Mouse (Mus musculus) liver, embryonic 16.5 days (tissue): ENCODE measurements at regions not wholly inside any gene's neighbourhood (a gene's known extent, or its start where the extent isn't known, plus 50 kb on each side); places are given as distances from the start of the nearest gene placed in this dataset.
"Not testable (repeated sequence)": the region's sequence is repeated elsewhere in the genome, so short reads cannot be mapped to it uniquely, and the experiment has no call there.

Source experiments
- ATAC-seq: fragments of 200-750 bp; cut with Nextera tagmentation; 2 replicates; pipeline ENCODE4 v1.8.0; 2017; ENCODE audit warnings: low read depth, mild to moderate bottlenecking, moderate number of reproducible peaks, moderate library complexity
- H3K27ac ChIP-seq: fragments of 300-500 bp; sonication (generic); 2 replicates; pipeline ENCODE4 v1.5.1; 2014; ENCODE audit warnings: mild to moderate bottlenecking, low read length
- H3K27me3 ChIP-seq: fragments of 300-500 bp; sonication (generic); 2 replicates; pipeline ENCODE4 v1.6.1; 2014; ENCODE audit warnings: low read depth, low read length, mixed read lengths; ENCODE audit not compliant: control insufficient read depth, insufficient read depth
- H3K36me3 ChIP-seq: fragments of 300-500 bp; sonication (generic); 2 replicates; pipeline ENCODE4 v1.6.1; 2014; ENCODE audit warnings: mild to moderate bottlenecking; ENCODE audit not compliant: control insufficient read depth, insufficient read depth
- H3K4me1 ChIP-seq: fragments of 300-500 bp; sonication (generic); 2 replicates; pipeline ENCODE4 v1.6.1; 2014; ENCODE audit warnings: low read depth, low read length, mixed read lengths; ENCODE audit not compliant: control insufficient read depth
- H3K4me2 ChIP-seq: fragments of 300-500 bp; sonication (generic); 2 replicates; pipeline ENCODE4 v1.6.1; 2014; ENCODE audit warnings: low read depth, low read length, mixed read lengths
- H3K4me3 ChIP-seq: fragments of 300-500 bp; sonication (generic); 2 replicates; pipeline ENCODE4 v1.5.1; 2014; ENCODE audit warnings: low read depth, mild to moderate bottlenecking, low read length
- H3K9ac ChIP-seq: fragments of 300-500 bp; sonication (generic); 2 replicates; pipeline ENCODE4 v1.6.1; 2014; ENCODE audit warnings: low read depth, low read length
- H3K9me3 ChIP-seq: fragments of 300-500 bp; sonication (generic); replicated peaks from 2 replicates; pipeline ENCODE4 v1.6.1; 2016; ENCODE audit warnings: low read length; ENCODE audit not compliant: control insufficient read depth
- WGBS: fragments of 180-500 bp; shearing (Covaris S2); extraction: QIAGEN DNeasy Blood & Tissue Kit; methylation state at CpG from one replicate; pipeline ENCODE4 v1.1.7; 2014; ENCODE audit not compliant: insufficient replicate concordance; 5-methylcytosine and 5-hydroxymethylcytosine counted together

DNA sequence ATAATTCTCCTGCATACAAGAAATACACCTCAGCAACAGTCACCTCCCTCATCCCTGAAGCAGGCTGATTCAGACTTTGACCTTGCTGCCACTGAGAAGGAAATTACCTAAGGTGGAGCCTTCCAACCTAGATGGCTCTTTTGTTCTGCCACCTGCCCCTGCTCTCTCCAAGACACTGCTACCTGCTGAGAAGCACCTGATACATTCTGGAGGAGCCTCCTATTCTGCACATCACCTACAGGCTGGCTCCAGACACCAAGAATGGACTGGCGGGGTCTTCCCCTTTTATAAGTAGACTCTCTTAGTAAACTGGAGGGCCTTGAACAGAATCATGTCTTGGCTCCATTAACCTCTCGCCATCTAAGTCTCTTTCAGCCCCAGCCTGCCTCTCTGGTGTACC lies 1149.5 kb upstream of the 2610301B20Rik start:
- 61% methylated on average over 2 of the region's 2 CpGs for WGBS

DNA sequence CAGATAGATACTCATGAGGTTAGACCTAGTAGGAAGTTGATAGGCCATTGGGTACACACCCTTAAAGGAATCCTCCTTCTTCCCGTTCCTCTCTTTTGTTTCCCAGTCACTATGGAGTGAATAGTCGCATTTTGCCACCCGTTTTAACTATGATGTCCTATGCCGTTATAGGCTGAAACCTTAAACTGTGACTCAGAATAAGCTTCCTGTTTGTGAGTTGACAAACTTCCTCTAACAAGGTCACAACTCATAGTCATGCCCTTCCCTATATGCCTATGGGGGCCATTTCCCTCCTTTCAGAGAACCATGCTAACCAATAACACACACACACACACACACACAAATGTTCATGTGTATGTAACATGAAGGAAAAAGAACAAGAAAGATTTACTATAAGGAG lies 1136.6 kb upstream of the 2610301B20Rik start:
- Histone ChIP-seq H3K9me3 (no peaks in the 10 kb centered on the region), H3K4me2 (no peak overlapping the region), H3K27me3 (no peaks in the 10 kb centered on the region), H3K27ac (no peak overlapping the region), H3K4me3 (no peak overlapping the region), H3K9ac (no peak overlapping the region), H3K36me3 (no peaks in the 10 kb centered on the region), H3K4me1 (no peaks in the 10 kb centered on the region)
- no peak for ATAC-seq
- whole genome bisulfite sequencing = 54% methylated on average over 4 of the region's 4 CpGs

More for the DNA sequence above, 1149.5 kb upstream of the 2610301B20Rik start:
- not testable (repeated sequence) for H3K27me3 ChIP-seq, H3K27ac ChIP-seq, ATAC-seq, H3K4me1 ChIP-seq, H3K4me2 ChIP-seq, H3K9ac ChIP-seq, H3K36me3 ChIP-seq, H3K9me3 ChIP-seq, H3K4me3 ChIP-seq

DNA sequence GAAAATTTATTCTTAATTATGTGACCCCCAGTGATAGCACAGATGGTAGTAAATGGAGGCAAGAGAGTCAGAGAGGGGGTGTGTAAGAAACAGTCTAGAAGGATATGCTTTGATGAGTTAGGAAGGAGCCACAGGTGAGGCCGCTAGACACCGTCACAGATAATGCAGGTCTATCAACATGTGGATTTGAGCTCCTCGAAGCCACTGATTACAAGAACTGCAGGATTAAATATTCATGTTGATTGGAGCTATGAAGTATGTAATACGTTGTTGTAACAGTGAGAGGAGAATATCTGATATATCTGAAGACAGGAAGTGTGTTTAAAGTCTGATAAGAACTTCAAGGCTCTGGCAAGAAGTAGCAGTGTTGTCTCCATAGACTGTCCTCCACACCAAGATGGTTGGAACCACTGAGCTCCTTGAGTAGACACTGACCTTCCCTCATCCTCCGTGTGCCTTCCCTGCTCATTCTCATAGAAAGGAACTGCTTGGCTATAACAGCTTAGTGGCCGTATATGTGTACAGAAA lies 1126.8 kb upstream of the 2610301B20Rik start:
- no peaks in the 10 kb centered on the region for H3K9me3 ChIP-seq
- no peak overlapping the region for H3K4me2 ChIP-seq
- H3K4me3 ChIP-seq = no peak overlapping the region
- peaks cover 10% of the 10 kb centered on the region for H3K4me1 ChIP-seq
- ATAC-seq = peak; percentile 81
- H3K27me3 ChIP-seq = no peaks in the 10 kb centered on the region
- H3K9ac ChIP-seq = no peak overlapping the region
- no peaks in the 10 kb centered on the region for H3K36me3 ChIP-seq
- 22% methylated on average over 6 of the region's 6 CpGs for whole genome bisulfite sequencing
- H3K27ac ChIP-seq = no peak overlapping the region

DNA sequence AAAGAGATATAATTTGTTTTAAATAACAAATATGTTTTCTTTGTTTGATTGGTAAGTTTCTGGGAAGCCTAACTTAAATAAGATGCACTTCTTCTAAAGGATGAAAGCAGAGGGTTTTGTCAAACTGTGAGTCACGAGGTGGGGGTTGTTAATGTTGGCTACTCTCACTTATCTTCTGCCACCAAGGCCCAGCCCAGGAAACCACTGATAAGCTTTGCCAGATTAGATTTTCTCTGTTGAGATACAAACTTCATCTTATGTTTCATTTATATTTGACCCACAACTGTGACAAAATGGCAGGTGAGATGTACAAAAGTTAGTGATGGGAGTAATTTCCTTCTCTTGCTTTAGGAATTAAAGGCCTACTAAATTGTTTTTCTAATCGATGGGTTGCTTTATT lies 1126.2 kb upstream of the 2610301B20Rik start:
- 35% methylated on average over 2 of the region's 2 CpGs for WGBS

DNA sequence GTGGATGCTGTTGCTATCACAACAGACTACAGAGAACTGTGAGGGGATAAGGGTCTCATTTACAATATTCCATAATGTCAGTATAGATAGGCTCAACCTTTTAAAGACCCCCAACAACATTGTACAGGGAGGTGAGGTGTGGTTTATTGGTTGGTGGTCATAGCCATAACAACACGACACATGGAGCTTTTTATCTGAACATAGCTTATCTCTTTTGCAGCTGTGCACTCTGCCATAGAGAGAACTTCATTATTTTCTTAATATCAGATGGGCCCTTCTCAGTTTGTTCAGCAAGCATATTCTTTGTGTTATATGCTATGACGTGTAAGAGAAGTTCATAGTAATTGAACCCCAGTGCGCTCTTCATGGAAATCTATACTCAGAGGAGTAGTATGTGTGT lies 1124.4 kb upstream of the 2610301B20Rik start:
- H3K4me3 ChIP-seq = no peak overlapping the region
- H3K4me1 ChIP-seq = peaks cover 10% of the 10 kb centered on the region
- no peak overlapping the region for H3K9ac ChIP-seq
- H3K9me3 ChIP-seq = no peaks in the 10 kb centered on the region
- no peak overlapping the region for H3K27ac ChIP-seq
- H3K4me2 ChIP-seq = no peak overlapping the region
- ATAC-seq = 0 out of 2 replicates have a peak, but pooled peaks have one; percentile 37
- H3K27me3 ChIP-seq = no peaks in the 10 kb centered on the region
- 50% methylated on average over 3 of the region's 3 CpGs for WGBS
- no peaks in the 10 kb centered on the region for H3K36me3 ChIP-seq

More for the DNA sequence above, 1126.2 kb upstream of the 2610301B20Rik start:
- peak; percentile 45; the same call in 1 of the 2 replicates for ATAC-seq
- Histone ChIP-seq H3K4me3 (no peak overlapping the region), H3K4me1 (peaks cover 10% of the 10 kb centered on the region), H3K27ac (no peak overlapping the region), H3K36me3 (no peaks in the 10 kb centered on the region), H3K9me3 (no peaks in the 10 kb centered on the region), H3K4me2 (no peak overlapping the region), H3K9ac (no peak overlapping the region), H3K27me3 (no peaks in the 10 kb centered on the region)

DNA sequence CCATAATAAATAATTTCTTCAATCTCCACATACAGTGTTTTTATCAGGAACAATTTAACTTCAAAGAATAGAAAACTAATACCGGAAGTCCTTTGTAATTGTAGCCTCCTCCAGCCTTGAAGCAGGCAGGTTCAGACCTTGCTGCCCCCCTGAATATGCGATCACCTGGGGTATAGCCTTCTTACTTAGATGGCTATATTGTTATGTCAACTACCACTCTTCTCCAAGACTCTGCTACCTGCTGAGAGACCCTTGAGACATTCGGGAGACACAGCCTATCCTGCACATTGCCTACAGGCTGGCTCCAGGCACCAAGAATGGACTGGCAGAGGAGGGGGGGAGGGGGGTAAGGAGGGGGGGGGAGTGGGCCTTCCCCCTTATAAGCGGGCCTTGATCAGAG lies 1123.9 kb upstream of the 2610301B20Rik start:
- no peak overlapping the region for H3K4me2 ChIP-seq
- no peak for ATAC-seq
- no peak overlapping the region for H3K27ac ChIP-seq
- no peak overlapping the region for H3K4me3 ChIP-seq
- H3K36me3 ChIP-seq = no peaks in the 10 kb centered on the region
- 79% methylated on average over 4 of the region's 4 CpGs for WGBS
- no peaks in the 10 kb centered on the region for H3K27me3 ChIP-seq
- no peak overlapping the region for H3K9ac ChIP-seq
- H3K4me1 ChIP-seq = peaks cover 10% of the 10 kb centered on the region
- no peaks in the 10 kb centered on the region for H3K9me3 ChIP-seq

DNA sequence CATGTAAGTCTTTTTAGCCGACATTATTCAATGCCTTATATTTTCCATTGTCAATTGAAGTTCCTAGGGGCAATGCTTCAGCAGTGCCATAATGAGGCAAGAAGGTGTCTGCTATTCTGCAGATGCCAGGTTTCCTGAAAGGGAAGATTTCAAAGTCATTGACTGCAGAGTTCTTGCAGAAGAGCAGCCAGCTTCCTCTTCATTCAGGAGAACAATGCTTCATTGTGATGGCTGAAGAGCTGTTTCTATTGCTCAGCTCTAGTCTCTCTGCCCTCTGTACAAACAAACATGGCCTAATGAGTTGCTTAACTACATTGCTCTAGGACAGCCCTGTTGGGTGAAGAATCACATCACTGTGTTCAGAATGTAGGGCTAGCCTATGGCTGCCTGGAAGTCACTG lies 1111.0 kb upstream of the 2610301B20Rik start:
- Histone ChIP-seq H3K4me3 (no peak overlapping the region), H3K27me3 (no peaks in the 10 kb centered on the region), H3K9ac (no peak overlapping the region), H3K27ac (no peak overlapping the region), H3K4me1 (no peaks in the 10 kb centered on the region), H3K4me2 (no peak overlapping the region), H3K36me3 (no peaks in the 10 kb centered on the region), H3K9me3 (no peaks in the 10 kb centered on the region)
- WGBS = 50% methylated on average over 1 of the region's 1 CpGs
- ATAC-seq = no peak

DNA sequence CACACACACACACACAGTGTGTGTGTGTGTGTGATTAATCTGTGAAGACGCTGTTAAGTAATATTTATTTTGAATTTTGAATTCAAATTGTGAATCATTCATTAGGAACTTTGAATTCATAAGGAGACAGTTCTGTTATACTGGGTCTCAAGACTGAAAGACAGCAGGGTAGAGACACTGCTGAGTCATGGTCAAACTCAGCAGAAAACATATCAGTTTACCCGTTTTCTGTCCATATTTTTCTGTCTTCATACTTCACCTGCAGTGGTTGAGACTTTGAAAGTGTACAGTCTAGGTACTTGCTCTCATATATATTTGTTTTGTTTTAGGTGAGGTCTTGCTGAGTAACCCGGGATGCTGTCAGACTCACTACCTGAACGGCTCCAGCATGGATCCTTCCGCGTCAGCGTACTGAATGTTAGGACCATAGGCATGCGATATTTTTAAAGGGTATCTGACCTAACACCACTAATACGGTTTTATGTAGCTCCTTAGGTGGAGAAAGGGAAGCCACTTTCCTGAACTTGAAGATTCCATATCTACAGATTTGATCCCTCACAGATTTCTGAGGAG lies 1104.6 kb upstream of the 2610301B20Rik start:
- 48% methylated on average over 9 of the region's 9 CpGs for WGBS
- H3K9me3 ChIP-seq = no peaks in the 10 kb centered on the region
- H3K4me3 ChIP-seq = peak overlapping the region; percentile 69
- ATAC-seq = no peak; the same call in 1 of the 2 replicates
- H3K27ac ChIP-seq = no peak overlapping the region
- H3K4me2 ChIP-seq = peak overlapping the region; percentile 86
- no peaks in the 10 kb centered on the region for H3K27me3 ChIP-seq
- H3K36me3 ChIP-seq = no peaks in the 10 kb centered on the region
- peak overlapping the region; percentile 33; the same call in 1 of the 2 replicates for H3K9ac ChIP-seq
- H3K4me1 ChIP-seq = peaks cover 3% of the 10 kb centered on the region

DNA sequence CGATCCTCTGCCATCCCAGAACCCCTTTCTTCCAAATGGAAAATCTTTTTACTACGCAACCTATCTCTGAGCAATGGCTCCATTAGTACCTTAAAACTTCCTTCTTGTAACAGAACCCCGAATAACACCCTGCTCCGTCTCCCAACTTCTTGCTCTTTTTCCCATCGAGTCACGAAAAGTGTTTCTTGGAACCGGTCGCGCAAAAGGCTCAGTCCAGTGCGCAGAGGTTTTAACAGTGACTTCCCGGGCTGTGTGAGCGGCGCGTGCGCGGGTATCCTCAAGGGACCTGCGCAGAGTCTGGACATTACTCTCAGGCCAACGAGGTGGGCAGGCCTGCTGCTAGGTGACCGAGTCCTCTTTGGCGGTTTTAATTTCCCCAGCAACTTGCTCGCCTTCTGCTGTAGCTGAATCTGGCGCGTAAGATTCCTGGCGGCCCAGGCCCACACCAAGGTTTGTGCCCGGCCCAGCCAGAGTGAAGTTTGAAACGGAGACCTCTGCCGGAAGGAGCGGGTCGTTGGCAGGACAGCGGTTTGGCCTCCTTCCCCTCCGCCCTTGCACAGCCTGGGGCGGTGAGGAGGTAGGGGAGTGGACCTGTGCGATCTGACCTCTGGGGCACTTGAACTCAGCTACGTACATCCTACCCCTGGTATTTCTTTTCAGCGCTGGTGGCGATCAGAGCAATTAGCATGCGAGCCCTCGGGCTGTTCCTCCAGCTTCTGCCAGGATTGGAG lies 1103.8 kb upstream of the 2610301B20Rik start:
- H3K9ac ChIP-seq = peak overlapping the region; percentile 74
- WGBS = 1% methylated on average over 38 of the region's 38 CpGs
- peak overlapping the region; percentile 69 for H3K4me3 ChIP-seq
- ATAC-seq = peak; percentile 85
- no peaks in the 10 kb centered on the region for H3K27me3 ChIP-seq
- H3K4me1 ChIP-seq = peaks cover 3% of the 10 kb centered on the region
- H3K4me2 ChIP-seq = peak overlapping the region; percentile 86
- peak overlapping the region; percentile 67 for H3K27ac ChIP-seq
- no peaks in the 10 kb centered on the region for H3K9me3 ChIP-seq
- H3K36me3 ChIP-seq = no peaks in the 10 kb centered on the region
